Mouse (Mus musculus): ENCODE data around the gene Ywhag.
A peak's percentile ranks its signal among the peaks of the same experiment; 100 is the strongest.

The Ywhag gene

GRCm38 (mm10) chr5:135910813-135911212 lies 23.6 kb downstream of the Ywhag start:
- no peak for DNase-seq

GRCm38 (mm10) chr5:135909646-135910045 lies 24.8 kb downstream of the Ywhag start:
- DNase-seq, result no peak

- DNase-seq, result no peak
These were observed 25.4 kb downstream of the Ywhag start for GRCm38 (mm10) chr5:135908989-135909388.

GRCm38 (mm10) chr5:135908185-135908584 lies 26.2 kb downstream of the Ywhag start:
- peak; percentile 78 for DNase-seq

- no peak for DNase-seq
These were observed 27.2 kb downstream of the Ywhag start for GRCm38 (mm10) chr5:135907256-135907655.

- no peak for DNase-seq
These were observed 27.6 kb downstream of the Ywhag start for GRCm38 (mm10) chr5:135906846-135907245.

- DNase-seq, result no peak
These were observed 28.8 kb downstream of the Ywhag start for GRCm38 (mm10) chr5:135905320-135906225.

- no peak for DNase-seq
These were observed 30.2 kb downstream of the Ywhag start for GRCm38 (mm10) chr5:135904259-135904658.

GRCm38 (mm10) chr5:135903551-135904151 lies 30.8 kb downstream of the Ywhag start:
- DNase-seq, result peak; percentile 94

- DNase-seq, result no peak
These were observed 31.4 kb downstream of the Ywhag start for GRCm38 (mm10) chr5:135903058-135903457.

- DNase-seq, result no peak
These were observed 32.9 kb downstream of the Ywhag start for GRCm38 (mm10) chr5:135901354-135902095.

GRCm38 (mm10) chr5:135900701-135901100 lies 33.7 kb downstream of the Ywhag start:
- no peak for DNase-seq

GRCm38 (mm10) chr5:135899833-135900232 lies 34.6 kb downstream of the Ywhag start:
- DNase-seq, result no peak

- DNase-seq, result no peak
These were observed 35.4 kb downstream of the Ywhag start for GRCm38 (mm10) chr5:135898995-135899394.

- DNase-seq, result no peak
These were observed 36.4 kb downstream of the Ywhag start for GRCm38 (mm10) chr5:135898028-135898427.

GRCm38 (mm10) chr5:135894958-135895357 lies 39.5 kb downstream of the Ywhag start:
- DNase-seq, result no peak

- no peak for DNase-seq
These were observed 41.6 kb downstream of the Ywhag start for GRCm38 (mm10) chr5:135892589-135893351.

- DNase-seq, result no peak
These were observed 43.5 kb downstream of the Ywhag start for GRCm38 (mm10) chr5:135890920-135891319.

GRCm38 (mm10) chr5:135890323-135890722 lies 44.1 kb downstream of the Ywhag start:
- DNase-seq, result no peak

GRCm38 (mm10) chr5:135888405-135889215 lies 45.8 kb downstream of the Ywhag start:
- no peak for DNase-seq

GRCm38 (mm10) chr5:135887675-135888102 lies 46.7 kb downstream of the Ywhag start, which contains the start of gene Hspb1:
TSS of gene Hspb1 (plus strand) at chr5:135887919.
- no peak for DNase-seq

- DNase-seq, result no peak
These were observed 49.8 kb downstream of the Ywhag start for GRCm38 (mm10) chr5:135884641-135885040.
